Mouse (Mus musculus): Measurements from ENCODE around the gene Gm13889. TPM values are rescaled to one million over a fixed set of nuclear protein-coding genes. Genes with fewer than 3 reads are reported as not detected.

Gene Gm13889
- total RNA-seq, 2 experiments from 2014 or later, result 14.4 to 19.7 TPM

DNA sequence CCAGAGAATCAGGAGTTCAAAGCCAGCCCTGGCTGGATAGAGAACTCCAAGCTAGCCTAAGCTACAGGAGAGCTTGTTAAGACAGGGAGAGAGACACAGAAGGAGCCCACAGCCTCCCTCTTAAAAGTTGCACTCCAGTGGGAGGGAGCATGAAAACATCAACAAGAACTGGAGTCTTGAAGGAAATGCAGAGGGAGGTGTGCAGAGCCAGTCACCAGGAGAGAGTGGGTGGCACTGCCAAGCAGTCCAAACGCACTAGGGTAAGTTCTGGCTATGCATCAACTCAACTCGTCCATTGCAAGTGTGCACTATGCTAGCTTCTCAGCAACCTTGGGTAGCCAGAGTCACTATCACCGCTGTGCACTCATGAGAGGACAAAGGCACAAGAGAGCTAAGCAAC is 1.2 kb upstream of the Gm13889 start:
- no peak for DNase-seq

GRCm38 (mm10) chr2:93957785-93958175 is 779 bp upstream of the Gm13889 start:
- DNase-seq, result no peak

- peak; percentile 60 for DNase-seq
Measured at GRCm38 (mm10) chr2:93956331-93956801, 635 bp downstream of the Gm13889 start.

DNA sequence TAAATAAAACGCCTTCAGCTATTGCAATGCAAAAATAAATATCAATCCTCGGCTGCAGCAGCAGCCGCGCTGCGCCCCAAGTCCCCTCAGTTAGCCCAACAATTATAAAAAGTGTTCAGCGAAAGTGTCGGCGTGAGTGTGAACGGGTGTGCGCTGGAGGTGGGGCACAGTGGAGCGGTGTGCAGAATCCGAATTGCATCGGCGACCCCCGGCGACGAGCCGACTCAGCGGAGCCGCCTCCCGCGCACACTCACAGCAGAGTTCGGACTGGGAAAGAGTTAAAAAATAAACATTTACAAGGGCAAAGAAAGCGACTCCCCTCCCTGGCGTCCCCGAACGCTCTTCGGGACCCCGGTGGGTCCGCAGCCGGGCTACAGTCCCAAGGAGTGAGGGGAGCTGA is 1.1 kb downstream of the Gm13889 start:
- DNase-seq, result no peak

DNA sequence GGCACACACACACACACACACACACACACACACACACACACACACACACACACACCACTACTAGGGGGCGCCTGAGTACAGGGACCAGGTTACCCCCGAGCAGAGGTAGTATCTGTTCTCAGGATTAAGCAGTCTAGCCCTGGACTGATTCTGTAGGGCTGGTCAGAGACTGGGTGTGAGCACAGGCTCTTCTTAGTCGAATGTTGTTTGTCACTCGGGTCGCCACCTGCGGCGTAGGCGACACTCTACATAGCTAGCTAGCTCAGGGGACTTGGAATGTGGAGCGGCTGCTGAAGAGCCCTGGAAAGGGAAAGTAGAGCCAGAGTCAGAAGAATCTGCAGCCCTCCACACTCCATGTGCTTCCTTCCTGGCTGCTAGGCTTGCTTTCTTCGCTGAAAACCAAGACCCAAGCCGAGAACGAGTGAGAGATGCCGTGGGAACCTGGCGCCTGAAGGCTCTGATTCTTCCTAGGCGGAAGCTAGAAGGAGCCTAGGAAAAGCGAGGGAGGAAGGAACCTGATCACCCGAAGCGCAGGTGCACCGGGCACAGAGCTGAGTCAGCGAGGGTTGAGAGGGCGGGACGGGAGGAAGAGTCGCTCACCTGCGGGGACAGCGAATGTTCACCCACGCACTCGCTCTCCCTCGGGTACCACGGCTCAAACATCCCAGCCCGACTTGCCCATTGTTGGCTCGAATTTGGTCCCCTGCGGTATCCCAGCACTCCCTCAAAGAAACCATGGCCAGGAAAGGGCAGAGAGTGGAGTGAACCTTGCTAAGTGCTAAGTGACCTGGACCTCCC is 2.0 kb downstream of the Gm13889 start:
- DNase-seq, result no peak

- DNase-seq, result no peak
Measured at GRCm38 (mm10) chr2:93953726-93954125, 3.3 kb downstream of the Gm13889 start.

GRCm38 (mm10) chr2:93946976-93947375 is 10.0 kb downstream of the Gm13889 start:
- DNase-seq, result no peak

DNA sequence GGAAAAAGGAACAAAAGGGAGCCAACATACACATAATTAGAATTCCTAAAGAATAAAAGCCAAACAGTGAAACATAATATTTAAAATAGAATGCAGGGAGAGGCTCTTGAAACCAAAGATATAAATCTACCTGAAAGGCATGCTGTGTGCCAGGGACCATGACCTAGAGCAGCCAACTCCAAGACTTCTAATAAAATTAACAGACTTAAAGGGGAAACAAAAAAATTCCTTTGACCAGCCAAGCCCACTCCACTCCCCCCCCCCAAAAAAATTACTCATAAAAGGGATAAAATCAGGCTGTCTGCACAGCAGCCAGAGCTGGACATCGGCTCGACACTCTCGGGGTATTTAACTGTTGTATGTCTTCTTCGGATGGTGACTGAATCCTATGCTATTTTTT is 12.1 kb downstream of the Gm13889 start:
- DNase-seq, result no peak

- DNase-seq, result no peak
Measured at GRCm38 (mm10) chr2:93944099-93944498, 12.9 kb downstream of the Gm13889 start.

GRCm38 (mm10) chr2:93941670-93942069 is 15.3 kb downstream of the Gm13889 start:
- DNase-seq, result no peak

GRCm38 (mm10) chr2:93938534-93938933 is 18.5 kb downstream of the Gm13889 start:
- no peak for DNase-seq

GRCm38 (mm10) chr2:93928866-93929265 is 28.1 kb downstream of the Gm13889 start:
- DNase-seq, result no peak

- no peak for DNase-seq
Measured at GRCm38 (mm10) chr2:93927701-93928437, 29.1 kb downstream of the Gm13889 start.

- no peak for DNase-seq
Measured at GRCm38 (mm10) chr2:93926141-93926540, 30.9 kb downstream of the Gm13889 start.

- DNase-seq, result no peak
Measured at GRCm38 (mm10) chr2:93919093-93919492, 37.9 kb downstream of the Gm13889 start.

DNA sequence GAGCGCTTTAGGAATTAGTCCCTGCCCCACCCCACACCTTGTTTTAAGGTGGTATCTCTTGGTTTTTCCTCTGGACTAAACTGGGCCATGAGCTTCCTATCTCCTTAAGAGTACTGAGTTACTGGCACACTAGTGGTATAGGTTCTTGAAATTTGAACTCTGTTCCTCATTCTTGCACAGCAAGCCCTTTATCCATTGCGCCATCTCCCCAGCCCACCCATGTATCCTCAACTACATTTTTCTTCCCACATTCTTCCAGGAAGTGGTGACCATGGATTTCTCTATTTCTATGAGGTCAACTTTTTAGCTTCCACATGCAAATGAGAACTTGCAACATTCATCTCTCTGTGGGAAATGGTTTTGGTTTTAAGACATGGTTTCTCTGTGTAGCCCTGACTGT is 43.4 kb downstream of the Gm13889 start:
- DNase-seq, result no peak

DNA sequence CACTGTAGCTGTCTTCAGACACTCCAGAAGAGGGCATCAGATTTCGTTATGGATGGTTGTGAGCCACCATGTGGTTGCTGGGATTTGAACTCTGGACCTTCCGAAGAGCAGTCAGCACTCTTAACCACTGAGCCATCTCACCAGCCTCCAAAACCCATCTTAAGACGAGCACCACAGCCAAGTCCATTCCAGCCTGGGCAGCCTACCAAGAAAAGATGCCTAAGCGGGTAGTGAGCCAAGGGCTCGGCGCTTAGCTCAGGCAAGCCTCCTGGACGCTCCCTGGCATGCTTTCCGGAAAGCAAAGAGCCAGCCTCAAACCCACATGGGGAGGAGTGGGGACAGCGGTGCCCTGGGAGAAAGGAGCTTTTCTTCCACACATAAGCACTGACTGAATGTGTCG is 45.1 kb downstream of the Gm13889 start:
- DNase-seq, result peak; percentile 44

DNA sequence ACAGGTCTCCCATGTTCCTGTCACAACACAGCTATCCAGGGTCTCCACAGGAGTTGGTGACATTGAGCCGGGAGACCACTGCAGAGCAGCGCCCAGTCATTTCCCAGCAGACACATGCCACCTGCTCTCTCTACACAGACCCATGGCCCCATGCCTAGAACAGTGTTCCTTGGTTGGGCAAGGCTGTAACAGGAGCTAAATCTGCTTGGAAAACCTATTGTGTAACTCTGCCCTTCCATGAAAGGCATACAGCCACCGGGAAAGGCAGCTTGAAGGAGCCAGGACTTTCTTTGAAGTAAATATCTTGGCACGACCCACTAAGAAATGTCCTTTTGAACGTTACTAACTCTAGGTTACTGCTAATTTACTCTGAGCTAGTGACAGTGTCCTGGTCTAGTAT is 47.3 kb downstream of the Gm13889 start:
- DNase-seq, result no peak

- no peak for DNase-seq
Measured at GRCm38 (mm10) chr2:93907519-93908294, 49.3 kb downstream of the Gm13889 start.

GRCm38 (mm10) chr2:93906316-93906715 is 50.7 kb downstream of the Gm13889 start:
- DNase-seq, result peak; percentile 34
